9 mouse cellular contexts compared by ENCODE assay signal in the genomic region with DNA sequence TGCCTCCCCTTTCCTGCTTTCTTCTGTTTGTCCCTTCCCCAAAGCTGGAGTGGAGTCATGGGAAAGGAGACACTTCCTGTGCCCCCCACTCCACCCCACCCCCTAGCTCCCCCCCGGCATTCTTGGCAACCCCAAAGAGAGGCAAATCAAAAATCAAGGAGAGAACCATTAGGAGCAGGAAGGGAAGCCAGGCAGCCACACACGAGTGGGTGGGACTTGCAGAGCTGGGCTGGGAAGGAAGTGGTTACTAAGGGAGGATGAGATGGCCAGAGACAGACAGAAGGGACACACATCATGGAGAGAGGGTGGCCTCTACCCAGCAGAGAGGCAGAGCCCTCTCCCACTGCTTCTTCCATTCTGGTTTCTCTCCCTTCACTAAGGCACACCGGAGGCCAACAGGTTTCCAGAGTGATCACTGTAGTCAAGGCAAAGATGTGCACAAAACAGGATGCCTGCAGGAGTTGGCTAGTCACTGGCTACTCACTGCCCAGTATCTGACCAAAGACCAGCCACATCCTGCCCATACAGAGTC. TPM values are rescaled to one million over a fixed set of nuclear protein-coding genes. Genes with fewer than 3 reads are reported as not detected.
A peak's percentile ranks its signal among the peaks of the same experiment; 100 is the strongest.
DNase-seq lines count a peak whose midpoint lies in the region; ATAC-seq and TF ChIP-seq lines count a peak whose summit lies in the region.
"Had no signal": no experiment of that assay in that cellular context is flagged by ENCODE, and none has a peak within 500 bp of the region (broad histone marks: within the 10 kb centered on the region; RNA-seq: fewer than 3 reads in every experiment).

No protein-coding gene starts in this region.

- no peaks in the 10 kb centered on the region for H3K27me3 ChIP-seq in cerebellum, adult 2 months (ENCODE audit: control insufficient read depth, insufficient read depth, low read length)
- no peaks in the 10 kb centered on the region for H3K27me3 ChIP-seq in liver, embryonic 15.5 days
- H3K27me3 ChIP-seq in neural tube, embryonic 13.5 days = no peaks in the 10 kb centered on the region
- H3K27me3 ChIP-seq: CH12.LX had no signal

- H3K4me3 ChIP-seq in cerebellum, adult 2 months (replicated peaks; ENCODE audit: insufficient read depth, low read depth, low read length) = no peak overlapping the region
- no peak overlapping the region for H3K4me3 ChIP-seq in cortical plate, adult 2 months (ENCODE audit: insufficient read depth, low read length)
- H3K4me3 ChIP-seq in liver, embryonic 15.5 days (replicated peaks) = no peak overlapping the region
- H3K4me3 ChIP-seq in neural tube, embryonic 13.5 days = no peak overlapping the region

- H3K36me3 ChIP-seq in liver, embryonic 15.5 days (replicated peaks) = 0 out of 2 replicates have a peak, but pooled peaks cover 5% of the 10 kb centered on the region
- H3K36me3 ChIP-seq in neural tube, embryonic 13.5 days = no peaks in the 10 kb centered on the region

- no peak overlapping the region for H3K9ac ChIP-seq in liver, embryonic 15.5 days
- peak overlapping the region; percentile 8; the same call in 1 of the 2 replicates for H3K9ac ChIP-seq in neural tube, embryonic 13.5 days

- H3K27ac ChIP-seq in cerebellum, adult 2 months (ENCODE audit: insufficient read depth, low read length) = 0 out of 2 replicates have a peak overlapping the region, but pooled peaks have one; percentile 42
- peak overlapping the region; percentile 10; the same call in 1 of the 2 replicates for H3K27ac ChIP-seq in cortical plate, adult 2 months (ENCODE audit: insufficient read depth, low read length)
- H3K27ac ChIP-seq in liver, embryonic 15.5 days (replicated peaks) = peak overlapping the region; percentile 51; the same call in 1 of the 2 replicates
- peak overlapping the region; percentile 81 for H3K27ac ChIP-seq in neural tube, embryonic 13.5 days (replicated peaks)

- DNase-seq in cerebellum, adult 2 months = no peak
- no peak for DNase-seq in cerebellum, adult 9-11 months
- DNase-seq in heart, postnatal 14 days = peak; percentile 46 to 52
- DNase-seq in urinary bladder, postnatal 14 days (ENCODE audit: low spot score) = no peak
- DNase-seq in ovary, postnatal 14 days (ENCODE audit: low spot score) = no peak

- intact Hi-C loops in heart, postnatal 14 days (cut with DNase I) = loop anchor here (5.0 kb wide), 1 partner anchor 38 kb away; no protein-coding TSS in a partner anchor

- TF ChIP-seq POLR2A in cerebellum, adult 2 months (IDR thresholded peaks at IDR 0.05; ENCODE audit: borderline replicate concordance, insufficient read depth, low read length) = no peak
- TF ChIP-seq POLR2A in cortical plate, adult 2 months (IDR thresholded peaks at IDR 0.05; ENCODE audit: extremely low read depth, insufficient read depth, low read length) = no peak

- 6% methylated on average over 3 of the region's 3 CpGs for WGBS in cerebellum, adult 2 months
- WGBS in liver, embryonic 15.5 days (ENCODE audit: insufficient replicate concordance) = 26% methylated on average over 3 of the region's 3 CpGs
- WGBS in neural tube, embryonic 13.5 days = 32% methylated on average over 3 of the region's 3 CpGs

- peak overlapping the region; percentile 16; the same call in 1 of the 2 replicates for H3K4me2 ChIP-seq in liver, embryonic 15.5 days
- H3K4me2 ChIP-seq in neural tube, embryonic 13.5 days = peak overlapping the region; percentile 25

- peaks cover 68% of the 10 kb centered on the region for H3K4me1 ChIP-seq in cerebellum, adult 2 months (ENCODE audit: control insufficient read depth, insufficient read depth, low read length)
- H3K4me1 ChIP-seq in cortical plate, adult 2 months (ENCODE audit: control insufficient read depth, insufficient read depth, low read length) = peaks cover 32% of the 10 kb centered on the region
- peaks cover 46% of the 10 kb centered on the region for H3K4me1 ChIP-seq in liver, embryonic 15.5 days (replicated peaks)
- peaks cover 81% of the 10 kb centered on the region for H3K4me1 ChIP-seq in neural tube, embryonic 13.5 days (replicated peaks)

- no peak for TF ChIP-seq CTCF in cerebellum, adult 2 months (IDR thresholded peaks at IDR 0.05; ENCODE audit: borderline replicate concordance, insufficient read depth, low read depth, low read length)
- no peak for TF ChIP-seq CTCF in cortical plate, adult 2 months (IDR thresholded peaks at IDR 0.05; ENCODE audit: extremely low read depth, insufficient read depth, low read length)

- ATAC-seq in liver, embryonic 15.5 days (ENCODE audit: insufficient read depth) = no peak
- ATAC-seq in neural tube, embryonic 13.5 days (ENCODE audit: low read depth) = no peak

- no peaks in the 10 kb centered on the region for H3K9me3 ChIP-seq in liver, embryonic 15.5 days (replicated peaks)
- H3K9me3 ChIP-seq in neural tube, embryonic 13.5 days = no peaks in the 10 kb centered on the region

RNA-seq across cellular contexts. Expression of a gene that starts 43.3 kb away (rescaled TPM):
- 87.2 and 106 TPM in 2 replicates for polyA plus RNA-seq in cerebellum, adult 2 months (2012; rRNA removed)
- 69.0 and 70.3 TPM in 2 replicates for polyA plus RNA-seq in cortical plate, adult 2 months (2012; rRNA removed)
- total RNA-seq in heart, postnatal 14 days (2021) = 10 to 100 TPM; 65.0 to 65.3 TPM
- polyA plus RNA-seq in liver, embryonic 15.5 days (2015; fragmentation: Nextera tagmentation; extraction: Ambion mirVana) = 2.1 and 2.6 TPM in 2 replicates
- polyA plus RNA-seq in neural tube, embryonic 13.5 days (2015; fragmentation: Nextera tagmentation; extraction: Ambion mirVana) = 11.3 and 12.2 TPM in 2 replicates

Comparison
In these comparisons a context has a peak if more than half of its experiments do, and no peak if none do; other contexts are left out.
1. DNase-seq: peak in heart, postnatal 14 days (2 of 2); none in cerebellum, adult 2 months (0 of 2), cerebellum, adult 9-11 months (single experiment), urinary bladder, postnatal 14 days (single experiment) and ovary, postnatal 14 days (single experiment).
2. H3K27ac ChIP-seq: peak in every context shown above with its lines; median percentile 81 in neural tube, embryonic 13.5 days; 51 in liver, embryonic 15.5 days; 42 in cerebellum, adult 2 months; 10 in cortical plate, adult 2 months.